Mouse (Mus musculus) stomach, postnatal 0 days (tissue): ENCODE measurements around the gene Rnf126. TPM values are rescaled to one million over a fixed set of nuclear protein-coding genes. Genes with fewer than 3 reads are reported as not detected.

Experiments
- ATAC-seq: fragments of 200-750 bp; cut with Nextera tagmentation; 2 replicates; pipeline ENCODE4 v1.8.0; 2017; ENCODE audit not compliant: low FRiP score, low TSS enrichment
- DNase-seq: peaks from one replicate; pipeline ENCODE4 v3.0.0-alpha.2; 2016; ENCODE audit warnings: low spot score
- H3K27ac ChIP-seq: fragments of 300-500 bp; sonication (generic); replicated peaks from 2 replicates; pipeline ENCODE4 v1.5.1; 2014; ENCODE audit warnings: mild to moderate bottlenecking, control low read depth
- H3K27me3 ChIP-seq: fragments of 300-500 bp; sonication (generic); 2 replicates; pipeline ENCODE4 v1.6.1; 2014; ENCODE audit warnings: low read length; ENCODE audit not compliant: control insufficient read depth, insufficient read depth
- H3K36me3 ChIP-seq: fragments of 300-500 bp; sonication (generic); 2 replicates; pipeline ENCODE4 v1.6.1; 2014; ENCODE audit warnings: low read length, mixed read lengths; ENCODE audit not compliant: control insufficient read depth, insufficient read depth
- H3K4me1 ChIP-seq: fragments of 300-500 bp; sonication (generic); replicated peaks from 2 replicates; pipeline ENCODE4 v1.6.1; 2014; ENCODE audit warnings: antibody characterized with exemption; ENCODE audit not compliant: control insufficient read depth, insufficient read depth
- H3K4me2 ChIP-seq: fragments of 300-500 bp; sonication (generic); replicated peaks from 2 replicates; pipeline ENCODE4 v1.6.1; 2014; ENCODE audit warnings: low read depth, mild to moderate bottlenecking, control low read depth, moderate library complexity
- H3K4me3 ChIP-seq: fragments of 300-500 bp; sonication (generic); 2 replicates; pipeline ENCODE4 v1.5.1; 2014; ENCODE audit warnings: low read depth, low read length, control low read depth
- H3K9ac ChIP-seq: fragments of 300-500 bp; sonication (generic); 2 replicates; pipeline ENCODE4 v1.6.1; 2014; ENCODE audit warnings: mild to moderate bottlenecking, low read length, control low read depth, mixed read lengths
- H3K9me3 ChIP-seq: fragments of 300-500 bp; sonication (generic); 2 replicates; pipeline ENCODE4 v1.6.1; 2016; ENCODE audit warnings: low read length; ENCODE audit not compliant: control insufficient read depth
- CTCF ChIP-seq: IDR thresholded peaks from 2 replicates; pipeline ENCODE4 v1.5.1; 2016; ENCODE audit warnings: antibody characterized with exemption, low read depth, mild to moderate bottlenecking, moderate library complexity
- EP300 ChIP-seq: optimal IDR thresholded peaks from 2 replicates; pipeline ENCODE3; 2016; ENCODE audit warnings: antibody characterized with exemption
- WGBS: fragments of 180-500 bp; shearing (Covaris S2); extraction: QIAGEN DNeasy Blood & Tissue Kit; methylation state at CpG from one replicate; pipeline ENCODE4 v1.1.7; 2014; 5-methylcytosine and 5-hydroxymethylcytosine counted together
- polyA plus RNA-seq: library from polyadenylated mRNA; unstranded; fragments of >200 nt; fragmentation: Nextera tagmentation; extraction: Ambion mirVana; gene quantifications from 2 replicates; pipeline ENCODE4 v1.2.1, GENCODE M21; 2015

Rnf126 gene
- polyA plus RNA-seq, 1 experiment from 2014 or later: 60.0 TPM

DNA sequence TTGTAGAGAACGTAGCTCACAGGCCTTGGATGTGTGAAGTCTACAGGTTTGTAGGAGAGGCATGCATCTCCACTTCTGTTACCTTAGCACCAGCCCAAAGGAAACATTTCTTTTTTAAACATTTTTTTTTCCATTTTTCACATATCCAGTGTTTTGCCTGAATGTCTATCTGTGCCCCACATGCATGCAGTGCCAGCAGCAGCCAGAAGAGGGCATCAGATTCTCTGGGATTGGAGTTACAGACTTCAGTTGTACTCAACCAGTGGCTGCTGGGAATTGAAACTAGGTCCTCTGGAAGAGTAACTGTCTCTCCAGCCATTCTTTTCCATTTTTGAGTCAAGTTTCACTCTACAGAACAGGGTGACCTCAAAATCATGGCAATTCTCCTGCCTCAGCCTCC, 34.3 kb downstream of the Rnf126 start:
- Histone ChIP-seq H3K4me1 (no peaks in the 10 kb centered on the region), H3K9me3 (no peaks in the 10 kb centered on the region), H3K4me2 (no peak overlapping the region), H3K36me3 (peaks cover 14% of the 10 kb centered on the region), H3K27ac (no peak overlapping the region), H3K27me3 (no peaks in the 10 kb centered on the region), H3K4me3 (no peak overlapping the region), H3K9ac (no peak overlapping the region)
- 95% methylated on average over 1 of the region's 1 CpGs for WGBS
- DNase-seq (no peak), ATAC-seq (no peak)
- peak; percentile 65 for TF ChIP-seq CTCF
- TF ChIP-seq EP300: no peak

GRCm38 (mm10) chr10:79729357-79729965, 37.3 kb downstream of the Rnf126 start:
- TF ChIP-seq EP300 (no peak), CTCF (no peak)
- H3K36me3 ChIP-seq: 0 out of 2 replicates have a peak, but pooled peaks cover 2% of the 10 kb centered on the region
- no peak for DNase-seq
- H3K4me3 ChIP-seq: no peak overlapping the region
- H3K27ac ChIP-seq: no peak overlapping the region
- 0 out of 2 replicates have a peak, but pooled peaks have one; percentile 10 for ATAC-seq
- no peaks in the 10 kb centered on the region for H3K9me3 ChIP-seq
- no peaks in the 10 kb centered on the region for H3K4me1 ChIP-seq
- 80% methylated on average over 13 of the region's 13 CpGs for WGBS
- H3K4me2 ChIP-seq: no peak overlapping the region
- H3K9ac ChIP-seq: no peak overlapping the region
- no peaks in the 10 kb centered on the region for H3K27me3 ChIP-seq

- no peaks in the 10 kb centered on the region for H3K4me1 ChIP-seq
- H3K27me3 ChIP-seq: no peaks in the 10 kb centered on the region
- H3K9ac ChIP-seq: no peak overlapping the region
- DNase-seq (no peak), ATAC-seq (no peak)
- H3K9me3 ChIP-seq: no peaks in the 10 kb centered on the region
- no peak overlapping the region for H3K27ac ChIP-seq
- no peaks in the 10 kb centered on the region for H3K36me3 ChIP-seq
- no peak overlapping the region for H3K4me3 ChIP-seq
- no peak overlapping the region for H3K4me2 ChIP-seq
- 66% methylated on average over 28 of the region's 28 CpGs for WGBS
- TF ChIP-seq CTCF (no peak), EP300 (no peak)
These were observed 38.2 kb downstream of the Rnf126 start for GRCm38 (mm10) chr10:79728323-79729249.

DNA sequence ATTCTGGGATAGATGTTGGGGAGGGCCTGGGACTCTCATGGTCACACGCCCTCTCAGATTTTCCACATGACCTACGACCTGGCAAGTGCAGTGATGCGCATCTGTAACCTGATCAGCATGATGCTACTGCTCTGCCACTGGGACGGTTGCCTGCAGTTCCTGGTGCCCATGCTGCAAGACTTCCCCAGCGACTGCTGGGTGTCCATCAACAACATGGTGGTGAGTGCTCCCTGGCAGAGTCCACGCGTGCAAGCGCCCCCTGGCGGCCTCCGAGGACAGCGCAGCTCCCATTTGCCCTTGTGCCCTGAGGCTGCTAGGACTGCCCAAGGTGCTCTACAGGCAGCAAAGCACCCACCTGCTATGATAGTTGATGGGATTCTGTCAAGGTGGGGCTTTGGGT, 40.7 kb downstream of the Rnf126 start:
- DNase-seq: peak; percentile 70
- 37% methylated on average over 11 of the region's 11 CpGs for WGBS
- H3K9ac ChIP-seq: no peak overlapping the region
- H3K9me3 ChIP-seq: no peaks in the 10 kb centered on the region
- H3K4me2 ChIP-seq: no peak overlapping the region
- no peak overlapping the region for H3K4me3 ChIP-seq
- no peaks in the 10 kb centered on the region for H3K4me1 ChIP-seq
- H3K27ac ChIP-seq: no peak overlapping the region
- no peaks in the 10 kb centered on the region for H3K36me3 ChIP-seq
- no peak for TF ChIP-seq EP300
- TF ChIP-seq CTCF: peak; percentile 69
- no peaks in the 10 kb centered on the region for H3K27me3 ChIP-seq
- no peak for ATAC-seq

DNA sequence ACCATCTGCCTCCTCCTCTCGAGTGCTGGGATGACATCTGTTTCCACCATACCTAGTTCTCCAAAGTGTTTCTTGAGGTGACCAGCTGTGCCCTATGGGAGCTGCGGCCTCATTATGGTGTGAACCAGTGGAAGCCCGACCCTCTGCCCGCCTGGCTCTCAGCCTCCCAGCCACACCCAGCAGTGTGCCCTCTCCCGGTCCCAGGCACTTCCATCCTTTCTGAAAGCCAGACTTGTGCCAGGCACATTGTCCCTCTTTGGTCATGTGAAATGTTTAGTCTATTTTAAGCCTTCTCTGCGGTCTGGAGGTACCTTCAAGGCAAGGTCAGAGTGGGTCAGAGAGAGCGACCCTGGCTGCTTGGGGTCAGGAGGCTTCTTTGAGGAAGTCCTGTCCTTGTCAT, 43.1 kb downstream of the Rnf126 start:
- H3K27ac ChIP-seq: no peak overlapping the region
- no peak overlapping the region for H3K9ac ChIP-seq
- DNase-seq (no peak), ATAC-seq (no peak)
- 80% methylated on average over 7 of the region's 7 CpGs for WGBS
- H3K4me2 ChIP-seq: no peak overlapping the region
- no peaks in the 10 kb centered on the region for H3K27me3 ChIP-seq
- no peak overlapping the region for H3K4me3 ChIP-seq
- H3K4me1 ChIP-seq: no peaks in the 10 kb centered on the region
- TF ChIP-seq CTCF: no peak
- TF ChIP-seq EP300: no peak
- no peaks in the 10 kb centered on the region for H3K9me3 ChIP-seq
- H3K36me3 ChIP-seq: no peaks in the 10 kb centered on the region

DNA sequence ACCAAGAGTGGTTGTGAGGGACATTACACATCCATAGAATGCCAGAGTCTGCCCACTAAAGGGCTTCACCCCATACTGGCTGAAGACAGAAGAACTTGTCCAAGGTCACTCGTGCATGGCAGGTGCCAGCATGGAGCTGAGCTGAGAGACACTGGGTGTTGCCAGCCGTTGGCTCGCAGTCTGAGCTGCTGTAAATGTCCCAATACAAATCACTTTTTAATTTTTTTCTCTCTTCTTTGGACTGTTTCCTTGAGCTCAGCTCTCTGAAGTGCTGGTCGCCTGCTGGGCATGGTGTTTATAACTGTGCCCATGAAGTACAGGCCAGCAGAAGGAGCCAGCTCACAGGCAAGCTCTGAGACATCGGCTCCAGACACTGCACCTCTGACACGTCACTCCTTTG, 43.7 kb downstream of the Rnf126 start:
- Histone ChIP-seq H3K27me3 (no peaks in the 10 kb centered on the region), H3K9ac (no peak overlapping the region), H3K36me3 (no peaks in the 10 kb centered on the region), H3K4me1 (no peaks in the 10 kb centered on the region), H3K9me3 (no peaks in the 10 kb centered on the region), H3K27ac (no peak overlapping the region), H3K4me2 (no peak overlapping the region), H3K4me3 (no peak overlapping the region)
- ATAC-seq (no peak), DNase-seq (no peak)
- TF ChIP-seq CTCF: no peak
- no peak for TF ChIP-seq EP300
- WGBS: 70% methylated on average over 6 of the region's 6 CpGs
